8 mouse cellular contexts compared by ENCODE assay signal in the genomic region with DNA sequence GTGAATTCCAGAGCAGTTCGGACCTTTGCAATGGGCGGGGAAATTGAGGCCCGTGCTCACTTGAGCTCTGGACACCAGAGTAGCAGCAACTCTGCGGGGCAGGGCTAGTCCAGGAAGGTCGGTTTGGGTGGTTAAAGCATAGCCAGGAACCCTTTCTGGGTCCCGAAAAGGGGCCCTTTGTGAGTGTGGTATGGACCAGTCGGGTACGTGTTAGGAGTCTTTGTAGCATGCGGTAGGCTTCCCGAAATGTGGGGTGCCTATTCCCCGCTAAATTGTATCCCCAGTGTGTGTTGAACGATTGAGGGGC. TPM values are rescaled to one million over a fixed set of nuclear protein-coding genes. Genes with fewer than 3 reads are reported as not detected.
DNase-seq lines count a peak whose midpoint lies in the region; ATAC-seq and TF ChIP-seq lines count a peak whose summit lies in the region.

No protein-coding gene starts in this region.

- no peak for ATAC-seq in lung, embryonic 14.5 days (ENCODE audit: insufficient read depth)
- no peak for ATAC-seq in embryonic facial prominence, embryonic 13.5 days (ENCODE audit: insufficient number of reproducible peaks, insufficient read depth, low FRiP score, low TSS enrichment, low read depth)
- no peak for ATAC-seq in neural tube, embryonic 14.5 days (ENCODE audit: low read depth)

- peaks cover 7% of the 10 kb centered on the region; the same call in 1 of the 2 replicates for H3K4me1 ChIP-seq in lung, embryonic 14.5 days (ENCODE audit: insufficient read depth)
- H3K4me1 ChIP-seq in embryonic facial prominence, embryonic 13.5 days = peaks cover 14% of the 10 kb centered on the region
- peaks cover 19% of the 10 kb centered on the region for H3K4me1 ChIP-seq in limb, embryonic 10.5 days
- H3K4me1 ChIP-seq in neural tube, embryonic 14.5 days (ENCODE audit: control insufficient read depth, insufficient read depth, low read length) = peaks cover 6% of the 10 kb centered on the region

- intact Hi-C loops in gastrocnemius, postnatal 36 days (cut with DNase I) = no loop called here

- no peaks in the 10 kb centered on the region for H3K9me3 ChIP-seq in lung, embryonic 14.5 days (ENCODE audit: low read depth, low read length)
- no peaks in the 10 kb centered on the region for H3K9me3 ChIP-seq in embryonic facial prominence, embryonic 13.5 days
- H3K9me3 ChIP-seq in limb, embryonic 10.5 days (replicated peaks) = no peaks in the 10 kb centered on the region
- no peaks in the 10 kb centered on the region for H3K9me3 ChIP-seq in neural tube, embryonic 14.5 days (ENCODE audit: control insufficient read depth, low read length)

- H3K4me3 ChIP-seq in lung, embryonic 14.5 days (ENCODE audit: low read depth, low read length) = peak overlapping the region; percentile 74
- H3K4me3 ChIP-seq in embryonic facial prominence, embryonic 13.5 days = peak overlapping the region; percentile 83
- H3K4me3 ChIP-seq in limb, embryonic 10.5 days = peak overlapping the region; percentile 81
- H3K4me3 ChIP-seq in neural tube, embryonic 14.5 days (ENCODE audit: low read depth, low read length) = peak overlapping the region; percentile 67

- peak; percentile 44 for DNase-seq in lung, embryonic 14.5 days
- DNase-seq in lung, postnatal 14 days = no peak
- peak; percentile 58 for DNase-seq in limb, embryonic 10.5 days (ENCODE audit: low spot score)
- DNase-seq in gastrocnemius, postnatal 36 days = no peak
- no peak for DNase-seq in Muller cell, postnatal 12 days (ENCODE audit: inconsistent ontology term)
- no peak for DNase-seq in left cerebral cortex, adult 8-10 months (ENCODE audit: low spot score in 2 of 2)

- no peak for TF ChIP-seq CTCF in lung, embryonic 14.5 days (IDR thresholded peaks at IDR 0.05; ENCODE audit: low read depth)

- peak overlapping the region; percentile 84 for H3K27ac ChIP-seq in lung, embryonic 14.5 days (ENCODE audit: low read depth)
- H3K27ac ChIP-seq in embryonic facial prominence, embryonic 13.5 days = peak overlapping the region; percentile 81
- peak overlapping the region; percentile 95 for H3K27ac ChIP-seq in limb, embryonic 10.5 days
- H3K27ac ChIP-seq in neural tube, embryonic 14.5 days (ENCODE audit: low read depth, low read length) = no peak overlapping the region

- no peaks in the 10 kb centered on the region for H3K27me3 ChIP-seq in lung, embryonic 14.5 days (ENCODE audit: insufficient read depth, low read length)
- no peaks in the 10 kb centered on the region for H3K27me3 ChIP-seq in embryonic facial prominence, embryonic 13.5 days
- no peaks in the 10 kb centered on the region for H3K27me3 ChIP-seq in limb, embryonic 10.5 days (ENCODE audit: low read depth, poor library complexity, severe bottlenecking)
- no peaks in the 10 kb centered on the region for H3K27me3 ChIP-seq in neural tube, embryonic 14.5 days (ENCODE audit: control insufficient read depth, insufficient read depth, low read length)

- peak overlapping the region; percentile 69 for H3K4me2 ChIP-seq in lung, embryonic 14.5 days
- H3K4me2 ChIP-seq in embryonic facial prominence, embryonic 13.5 days = peak overlapping the region; percentile 86
- H3K4me2 ChIP-seq in neural tube, embryonic 14.5 days (ENCODE audit: low read depth, low read length) = peak overlapping the region; percentile 76

- 2% methylated on average over 12 of the region's 12 CpGs for WGBS in lung, embryonic 14.5 days
- whole genome bisulfite sequencing in embryonic facial prominence, embryonic 13.5 days = 1% methylated on average over 12 of the region's 12 CpGs
- WGBS in limb, embryonic 10.5 days = 2% methylated on average over 12 of the region's 12 CpGs
- 3% methylated on average over 12 of the region's 12 CpGs for WGBS in neural tube, embryonic 14.5 days

- H3K9ac ChIP-seq in lung, embryonic 14.5 days = peak overlapping the region; percentile 78
- peak overlapping the region; percentile 96 for H3K9ac ChIP-seq in embryonic facial prominence, embryonic 13.5 days
- peak overlapping the region; percentile 58; the same call in 1 of the 2 replicates for H3K9ac ChIP-seq in neural tube, embryonic 14.5 days (replicated peaks; ENCODE audit: low read depth, low read length)

- peaks cover 28% of the 10 kb centered on the region for H3K36me3 ChIP-seq in lung, embryonic 14.5 days (ENCODE audit: insufficient read depth)
- peaks cover 24% of the 10 kb centered on the region for H3K36me3 ChIP-seq in embryonic facial prominence, embryonic 13.5 days
- peaks cover 37% of the 10 kb centered on the region for H3K36me3 ChIP-seq in limb, embryonic 10.5 days
- H3K36me3 ChIP-seq in neural tube, embryonic 14.5 days (ENCODE audit: control insufficient read depth, insufficient read depth, low read length) = no peaks in the 10 kb centered on the region

RNA-seq across cellular contexts. Expression of a gene that starts 0.6 kb away (rescaled TPM):
- 28.0 and 30.4 TPM in 2 replicates for polyA plus RNA-seq in lung, embryonic 14.5 days (2014; fragmentation: Nextera tagmentation; extraction: Ambion mirVana)
- polyA plus RNA-seq in embryonic facial prominence, embryonic 13.5 days (2015; fragmentation: Nextera tagmentation; extraction: Ambion mirVana) = 25.8 and 34.8 TPM in 2 replicates
- polyA plus RNA-seq in limb, embryonic 10.5 days (2016; fragmentation: Nextera tagmentation; extraction: Ambion mirVana) = 54.7 and 60.2 TPM in 2 replicates
- 2.3 and 3.2 TPM in 2 replicates for polyA plus RNA-seq in neural tube, embryonic 14.5 days (2014; fragmentation: Nextera tagmentation; extraction: Ambion mirVana)
- 1 to 10 TPM; 1.3 to 1.4 TPM for total RNA-seq in gastrocnemius, postnatal 36 days (2021)
- 1 to 10 TPM; 2.6 to 3.5 (median 3.1) TPM for total RNA-seq in left cerebral cortex, adult 8-10 months (2022)

RNA-seq across cellular contexts. Expression of a gene that starts 4.4 kb away (rescaled TPM):
- 154 and 160 TPM in 2 replicates for polyA plus RNA-seq in lung, embryonic 14.5 days (2014; fragmentation: Nextera tagmentation; extraction: Ambion mirVana)
- polyA plus RNA-seq in embryonic facial prominence, embryonic 13.5 days (2015; fragmentation: Nextera tagmentation; extraction: Ambion mirVana) = 175 and 185 TPM in 2 replicates
- polyA plus RNA-seq in limb, embryonic 10.5 days (2016; fragmentation: Nextera tagmentation; extraction: Ambion mirVana) = 181 and 187 TPM in 2 replicates
- polyA plus RNA-seq in neural tube, embryonic 14.5 days (2014; fragmentation: Nextera tagmentation; extraction: Ambion mirVana) = 87.5 and 94.9 TPM in 2 replicates
- total RNA-seq in gastrocnemius, postnatal 36 days (2021) = 10 to 100 TPM in 1 of 2 experiments, 1 to 10 TPM in 1; 9.9 to 10.6 TPM
- 10 to 100 TPM; 31.2 to 36.7 (median 34.0) TPM for total RNA-seq in left cerebral cortex, adult 8-10 months (2022)

RNA-seq across cellular contexts. Expression of a gene that starts 34.0 kb away (rescaled TPM):
- polyA plus RNA-seq in lung, embryonic 14.5 days (2014; fragmentation: Nextera tagmentation; extraction: Ambion mirVana) = 30.5 and 31.3 TPM in 2 replicates
- polyA plus RNA-seq in embryonic facial prominence, embryonic 13.5 days (2015; fragmentation: Nextera tagmentation; extraction: Ambion mirVana) = 47.6 and 51.2 TPM in 2 replicates
- 33.3 and 40.3 TPM in 2 replicates for polyA plus RNA-seq in limb, embryonic 10.5 days (2016; fragmentation: Nextera tagmentation; extraction: Ambion mirVana)
- polyA plus RNA-seq in neural tube, embryonic 14.5 days (2014; fragmentation: Nextera tagmentation; extraction: Ambion mirVana) = 69.9 and 80.9 TPM in 2 replicates
- 10 to 100 TPM; 47.7 to 50.9 TPM for total RNA-seq in gastrocnemius, postnatal 36 days (2021)
- 10 to 100 TPM; 86.2 to 97.2 (median 91.5) TPM for total RNA-seq in left cerebral cortex, adult 8-10 months (2022)

RNA-seq across cellular contexts. Expression of a gene that starts 35.3 kb away (rescaled TPM):
- 127 TPM in 2 replicates for polyA plus RNA-seq in lung, embryonic 14.5 days (2014; fragmentation: Nextera tagmentation; extraction: Ambion mirVana)
- 132 and 134 TPM in 2 replicates for polyA plus RNA-seq in embryonic facial prominence, embryonic 13.5 days (2015; fragmentation: Nextera tagmentation; extraction: Ambion mirVana)
- polyA plus RNA-seq in limb, embryonic 10.5 days (2016; fragmentation: Nextera tagmentation; extraction: Ambion mirVana) = 115 and 130 TPM in 2 replicates
- 150 and 158 TPM in 2 replicates for polyA plus RNA-seq in neural tube, embryonic 14.5 days (2014; fragmentation: Nextera tagmentation; extraction: Ambion mirVana)
- 10 to 100 TPM; 40.6 to 50.2 TPM for total RNA-seq in gastrocnemius, postnatal 36 days (2021)
- 100 to 1,000 TPM; 107 to 123 (median 117) TPM for total RNA-seq in left cerebral cortex, adult 8-10 months (2022)

RNA-seq across cellular contexts. Expression of a gene that starts 35.4 kb away (rescaled TPM):
- 14.4 and 14.9 TPM in 2 replicates for polyA plus RNA-seq in lung, embryonic 14.5 days (2014; fragmentation: Nextera tagmentation; extraction: Ambion mirVana)
- polyA plus RNA-seq in embryonic facial prominence, embryonic 13.5 days (2015; fragmentation: Nextera tagmentation; extraction: Ambion mirVana) = 10.2 TPM in 2 replicates
- polyA plus RNA-seq in limb, embryonic 10.5 days (2016; fragmentation: Nextera tagmentation; extraction: Ambion mirVana) = 6.4 and 7.3 TPM in 2 replicates
- 5.2 and 6.8 TPM in 2 replicates for polyA plus RNA-seq in neural tube, embryonic 14.5 days (2014; fragmentation: Nextera tagmentation; extraction: Ambion mirVana)
- 1 to 10 TPM; 2.5 to 3.0 TPM for total RNA-seq in gastrocnemius, postnatal 36 days (2021)
- 1 to 10 TPM; 1.7 to 2.4 (median 2.1) TPM for total RNA-seq in left cerebral cortex, adult 8-10 months (2022)

Comparison
In these comparisons a context has a peak if more than half of its experiments do, and no peak if none do; other contexts are left out.
1. DNase-seq: peak in lung, embryonic 14.5 days (single experiment) and limb, embryonic 10.5 days (single experiment); none in lung, postnatal 14 days (single experiment), gastrocnemius, postnatal 36 days (0 of 2), Muller cell, postnatal 12 days (single experiment) and left cerebral cortex, adult 8-10 months (0 of 2).
2. Peak in every context shown above with its lines, with median percentiles within 50 percentile points of each other: H3K4me2 ChIP-seq, H3K4me3 ChIP-seq and H3K9ac ChIP-seq.